Comparison of ENCODE assay signal across 21 mouse cellular contexts in the genomic region with DNA sequence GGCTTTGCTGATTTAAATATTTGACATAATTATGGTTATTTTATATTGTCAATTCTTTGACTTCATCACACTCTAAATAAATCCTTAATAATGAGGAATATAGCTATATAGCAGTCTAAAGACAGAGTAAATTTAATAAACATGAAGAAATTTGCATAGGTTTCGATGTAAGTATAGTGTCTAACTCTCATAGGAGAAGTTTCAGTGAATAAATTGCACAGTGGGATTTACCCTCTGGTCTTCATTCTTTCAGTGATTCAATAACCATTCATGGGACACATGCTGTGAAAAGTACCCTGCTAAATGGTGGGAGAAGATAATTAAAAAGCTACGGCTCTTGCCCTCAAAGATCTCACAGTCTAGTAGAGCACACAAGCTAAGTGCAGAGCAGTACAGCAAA.
A peak's percentile ranks its signal among the peaks of the same experiment; 100 is the strongest.
DNase-seq lines count a peak whose midpoint lies in the region; ATAC-seq lines count a peak whose summit lies in the region.
"Had no signal": no experiment of that assay in that cellular context is flagged by ENCODE, and none has a peak within 500 bp of the region (broad histone marks: within the 10 kb centered on the region; RNA-seq: fewer than 3 reads in every experiment).

No protein-coding gene starts in this region.

- H3K27me3 ChIP-seq in neural tube, embryonic 12.5 days (replicated peaks): no peaks in the 10 kb centered on the region
- no peaks in the 10 kb centered on the region for H3K27me3 ChIP-seq in neural tube, embryonic 13.5 days
- H3K27me3 ChIP-seq in kidney, embryonic 14.5 days (ENCODE audit: control insufficient read depth, insufficient read depth, low read length): no peaks in the 10 kb centered on the region
- H3K27me3 ChIP-seq: embryonic facial prominence, embryonic 13.5 days; embryonic facial prominence, embryonic 15.5 days; forebrain, embryonic 12.5 days had no signal

- no peak overlapping the region for H3K9ac ChIP-seq in neural tube, embryonic 12.5 days
- H3K9ac ChIP-seq in neural tube, embryonic 13.5 days: no peak overlapping the region
- H3K9ac ChIP-seq in kidney, embryonic 14.5 days (ENCODE audit: low read depth, low read length): no peak overlapping the region
- H3K9ac ChIP-seq: embryonic facial prominence, embryonic 13.5 days; embryonic facial prominence, embryonic 15.5 days; forebrain, embryonic 12.5 days had no signal

- H3K4me2 ChIP-seq in neural tube, embryonic 12.5 days (replicated peaks): no peak overlapping the region
- H3K4me2 ChIP-seq in neural tube, embryonic 13.5 days: no peak overlapping the region
- H3K4me2 ChIP-seq in kidney, embryonic 14.5 days (replicated peaks; ENCODE audit: low read depth, low read length): no peak overlapping the region
- H3K4me2 ChIP-seq: embryonic facial prominence, embryonic 13.5 days; embryonic facial prominence, embryonic 15.5 days; forebrain, embryonic 12.5 days had no signal

- H3K4me1 ChIP-seq in neural tube, embryonic 12.5 days: no peaks in the 10 kb centered on the region
- H3K4me1 ChIP-seq in neural tube, embryonic 13.5 days (replicated peaks): no peaks in the 10 kb centered on the region
- H3K4me1 ChIP-seq in kidney, embryonic 14.5 days (ENCODE audit: control insufficient read depth, insufficient read depth, low read length): no peaks in the 10 kb centered on the region
- H3K4me1 ChIP-seq: embryonic facial prominence, embryonic 13.5 days; embryonic facial prominence, embryonic 15.5 days; forebrain, embryonic 10.5 days; forebrain, embryonic 12.5 days had no signal

- peak; percentile 58; the same call in 1 of the 2 replicates for ATAC-seq in neural tube, embryonic 12.5 days (ENCODE audit: low FRiP score, low read depth)
- peak; percentile 76 for ATAC-seq in neural tube, embryonic 13.5 days (ENCODE audit: low read depth)
- no peak for ATAC-seq in kidney, embryonic 14.5 days (ENCODE audit: low FRiP score, low TSS enrichment)
- ATAC-seq: forebrain, embryonic 14.5 days; forebrain, embryonic 16.5 days had no signal

- H3K9me3 ChIP-seq in neural tube, embryonic 12.5 days: no peaks in the 10 kb centered on the region
- no peaks in the 10 kb centered on the region for H3K9me3 ChIP-seq in neural tube, embryonic 13.5 days
- H3K9me3 ChIP-seq in kidney, embryonic 14.5 days (ENCODE audit: control insufficient read depth, low read length): no peaks in the 10 kb centered on the region
- H3K9me3 ChIP-seq: embryonic facial prominence, embryonic 13.5 days; embryonic facial prominence, embryonic 15.5 days; forebrain, embryonic 10.5 days; forebrain, embryonic 12.5 days had no signal

- H3K4me3 ChIP-seq in neural tube, embryonic 12.5 days: no peak overlapping the region
- H3K4me3 ChIP-seq in neural tube, embryonic 13.5 days: no peak overlapping the region
- no peak overlapping the region for H3K4me3 ChIP-seq in kidney, embryonic 14.5 days (ENCODE audit: low read length)
- H3K4me3 ChIP-seq: embryonic facial prominence, embryonic 13.5 days; embryonic facial prominence, embryonic 15.5 days; erythroblast, embryonic 14.5 days; forebrain, embryonic 10.5 days; forebrain, embryonic 12.5 days had no signal

- no peak overlapping the region for H3K27ac ChIP-seq in neural tube, embryonic 12.5 days
- H3K27ac ChIP-seq in neural tube, embryonic 13.5 days (replicated peaks): no peak overlapping the region
- no peak overlapping the region for H3K27ac ChIP-seq in kidney, embryonic 14.5 days (ENCODE audit: low read depth, low read length)
- H3K27ac ChIP-seq: embryonic facial prominence, embryonic 13.5 days; embryonic facial prominence, embryonic 15.5 days; forebrain, embryonic 10.5 days; forebrain, embryonic 12.5 days had no signal

- no peak for DNase-seq in neural tube, embryonic 10.5 days (ENCODE audit: extremely low spot score, low spot score)
- DNase-seq in layer of hippocampus, postnatal 10 days (ENCODE audit: low spot score in 2 of 2): no peak
- DNase-seq: adrenal gland, adult 2 months; adrenal gland, postnatal 10 days; adrenal gland, postnatal 25 days; cerebellum, adult 11-12 months; cerebellum, adult 2 months; cerebellum, adult 9-10 months; cerebellum, postnatal 10 days; cerebellum, postnatal 25 days; embryo, embryonic 11 days had no signal

- 69% methylated on average over 2 of the region's 2 CpGs for WGBS in neural tube, embryonic 12.5 days
- 39% methylated on average over 2 of the region's 2 CpGs for WGBS in neural tube, embryonic 13.5 days
- 90% methylated on average over 2 of the region's 2 CpGs for WGBS in kidney, embryonic 14.5 days

- H3K36me3 ChIP-seq in neural tube, embryonic 12.5 days: no peaks in the 10 kb centered on the region
- H3K36me3 ChIP-seq in neural tube, embryonic 13.5 days: no peaks in the 10 kb centered on the region
- H3K36me3 ChIP-seq in kidney, embryonic 14.5 days (ENCODE audit: control insufficient read depth, insufficient read depth, low read length): no peaks in the 10 kb centered on the region
- H3K36me3 ChIP-seq: embryonic facial prominence, embryonic 13.5 days; embryonic facial prominence, embryonic 15.5 days; forebrain, embryonic 10.5 days; forebrain, embryonic 12.5 days had no signal
